Mouse (Mus musculus) embryonic facial prominence, embryonic 12.5 days (tissue): Measurements from ENCODE around the gene Cbarp. TPM values are rescaled to one million over a fixed set of nuclear protein-coding genes. Genes with fewer than 3 reads are reported as not detected.

Source experiments
- polyA plus RNA-seq: library from polyadenylated mRNA; unstranded; fragments of >200 nt; fragmentation: Nextera tagmentation; extraction: Ambion mirVana; gene quantifications from 2 replicates; pipeline ENCODE4 v1.2.1, GENCODE M21; 2016

The Cbarp gene
- polyA plus RNA-seq, 1 experiment from 2014 or later: 8.5 TPM

Other genes with a start within 250 kb of the Cbarp start
- gene Cfd, start 250.0 kb downstream of the Cbarp start, polyA plus RNA-seq: not detected in 2 replicates
- 60.4 and 60.9 TPM in 2 replicates for gene Med16, start 231.9 kb downstream of the Cbarp start, polyA plus RNA-seq
- 5.0 and 18.8 TPM in 2 replicates for gene Gm26602, start 230.0 kb downstream of the Cbarp start, polyA plus RNA-seq
- gene Kiss1r, start 223.9 kb downstream of the Cbarp start, polyA plus RNA-seq: 0.85 and 1.4 TPM in 2 replicates
- 159 and 166 TPM in 2 replicates for gene R3hdm4, start 219.6 kb downstream of the Cbarp start, polyA plus RNA-seq
- gene Arid3a, start 213.8 kb downstream of the Cbarp start, polyA plus RNA-seq: 4.9 and 6.6 TPM in 2 replicates
- gene Wdr18, start 180.7 kb downstream of the Cbarp start, polyA plus RNA-seq: 118 and 120 TPM in 2 replicates
- gene Grin3b, start 170.1 kb downstream of the Cbarp start, polyA plus RNA-seq: 0.50 and 0.92 TPM in 2 replicates
- gene Tmem259, start 156.5 kb downstream of the Cbarp start, polyA plus RNA-seq: 24.3 and 25.9 TPM in 2 replicates
- gene Cnn2, start 152.3 kb downstream of the Cbarp start, polyA plus RNA-seq: 311 and 313 TPM in 2 replicates
- gene Abca7, start 144.3 kb downstream of the Cbarp start, polyA plus RNA-seq: 2.6 and 3.9 TPM in 2 replicates
- gene Arhgap45, start 124.2 kb downstream of the Cbarp start, polyA plus RNA-seq: 7.1 and 8.1 TPM in 2 replicates
- gene Polr2e, start 101.0 kb downstream of the Cbarp start, polyA plus RNA-seq: 227 and 245 TPM in 2 replicates
- 475 and 505 TPM in 2 replicates for gene Gpx4, start 93.7 kb downstream of the Cbarp start, polyA plus RNA-seq
- 15.2 and 16.1 TPM in 2 replicates for gene Sbno2, start 35.3 kb downstream of the Cbarp start, polyA plus RNA-seq
- 17.2 and 18.5 TPM in 2 replicates for gene Stk11, start 25.0 kb downstream of the Cbarp start, polyA plus RNA-seq
- gene Atp5d, start 2.2 kb downstream of the Cbarp start, polyA plus RNA-seq: 457 and 481 TPM in 2 replicates
- 33.4 and 35.1 TPM in 2 replicates for gene Midn, start 7.4 kb upstream of the Cbarp start, polyA plus RNA-seq
- 151 and 159 TPM in 2 replicates for gene Cirbp, start 25.1 kb upstream of the Cbarp start, polyA plus RNA-seq
- 11.6 and 13.0 TPM in 2 replicates for gene 1600002K03Rik, start 32.1 kb upstream of the Cbarp start, polyA plus RNA-seq
- 55.8 and 56.9 TPM in 2 replicates for gene Efna2, start 38.6 kb upstream of the Cbarp start, polyA plus RNA-seq
- 85.1 and 93.4 TPM in 2 replicates for gene Mum1, start 85.6 kb upstream of the Cbarp start, polyA plus RNA-seq
- gene Ndufs7, start 108.3 kb upstream of the Cbarp start, polyA plus RNA-seq: 260 and 269 TPM in 2 replicates
- 33.8 and 38.6 TPM in 2 replicates for gene Gamt, start 120.2 kb upstream of the Cbarp start, polyA plus RNA-seq
- 70.7 and 71.8 TPM in 2 replicates for gene Dazap1, start 120.7 kb upstream of the Cbarp start, polyA plus RNA-seq
- 851 and 902 TPM in 2 replicates for gene Rps15, start 151.6 kb upstream of the Cbarp start, polyA plus RNA-seq
- 18.3 and 21.7 TPM in 2 replicates for gene Apc2, start 155.1 kb upstream of the Cbarp start, polyA plus RNA-seq
- gene 2310011J03Rik, start 179.7 kb upstream of the Cbarp start, polyA plus RNA-seq: 50.0 and 50.3 TPM in 2 replicates
- gene Pcsk4, start 188.7 kb upstream of the Cbarp start, polyA plus RNA-seq: 4.5 and 5.1 TPM in 2 replicates
- gene Reep6, start 189.1 kb upstream of the Cbarp start, polyA plus RNA-seq: 4.2 and 5.7 TPM in 2 replicates
- gene Adamtsl5, start 207.6 kb upstream of the Cbarp start, polyA plus RNA-seq: 1.0 and 2.2 TPM in 2 replicates
- gene Plk5, start 215.6 kb upstream of the Cbarp start, polyA plus RNA-seq: 0.87 and 1.2 TPM in 2 replicates
- 13.1 and 14.9 TPM in 2 replicates for gene Mex3d, start 246.8 kb upstream of the Cbarp start, polyA plus RNA-seq